Mouse (Mus musculus): ENCODE measurements at regions not wholly inside any gene's neighbourhood (a gene's known extent, or its start where the extent isn't known, plus 50 kb on each side); places are given as distances from the start of the nearest gene placed in this dataset.

DNA sequence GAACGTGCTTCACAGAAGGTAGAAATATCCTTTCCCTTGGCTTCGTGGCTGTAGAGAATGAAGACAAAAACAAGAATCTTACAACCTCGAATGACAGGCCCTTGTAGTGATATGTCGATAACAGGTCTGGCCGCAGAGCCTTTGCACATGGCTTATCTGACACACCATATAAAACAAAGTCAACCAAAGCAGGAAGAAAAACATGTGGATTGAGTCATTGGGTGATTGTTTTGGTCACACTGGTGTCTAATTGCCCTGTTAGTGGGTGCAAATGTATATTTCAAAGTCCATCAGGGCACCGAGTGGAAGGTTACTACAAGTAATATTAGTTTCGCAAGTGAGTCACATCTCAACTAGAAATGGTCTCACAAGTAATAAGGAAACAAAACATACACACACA, 569.9 kb upstream of the Itga1 start:
- DNase-seq: no peak

GRCm38 (mm10) chr13:115669516-115669915, 567.8 kb upstream of the Itga1 start:
- DNase-seq: no peak

DNA sequence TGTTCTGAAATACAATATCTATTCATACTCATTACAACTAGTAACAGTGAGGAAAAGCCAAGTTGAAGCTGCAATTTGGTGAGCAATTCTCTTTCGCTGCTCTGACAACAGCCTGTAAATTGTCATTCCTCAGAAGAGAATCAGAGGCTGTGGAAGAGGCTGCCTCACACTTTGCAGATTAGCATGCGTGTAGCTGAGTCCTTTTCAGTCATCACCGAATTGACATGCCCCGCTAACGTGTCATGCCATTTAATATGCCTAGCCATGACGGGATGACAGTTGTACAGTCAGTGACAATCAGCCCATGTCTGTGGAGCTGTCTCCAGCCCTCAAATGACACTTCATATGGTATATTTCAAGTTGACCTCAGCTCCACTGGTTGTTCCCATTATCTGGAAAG, 553.4 kb upstream of the Itga1 start:
- no peak for DNase-seq

- DNase-seq: no peak
Observed at GRCm38 (mm10) chr13:115652935-115653334, 551.2 kb upstream of the Itga1 start.

GRCm38 (mm10) chr13:115652352-115652751, 550.6 kb upstream of the Itga1 start:
- DNase-seq: no peak

DNA sequence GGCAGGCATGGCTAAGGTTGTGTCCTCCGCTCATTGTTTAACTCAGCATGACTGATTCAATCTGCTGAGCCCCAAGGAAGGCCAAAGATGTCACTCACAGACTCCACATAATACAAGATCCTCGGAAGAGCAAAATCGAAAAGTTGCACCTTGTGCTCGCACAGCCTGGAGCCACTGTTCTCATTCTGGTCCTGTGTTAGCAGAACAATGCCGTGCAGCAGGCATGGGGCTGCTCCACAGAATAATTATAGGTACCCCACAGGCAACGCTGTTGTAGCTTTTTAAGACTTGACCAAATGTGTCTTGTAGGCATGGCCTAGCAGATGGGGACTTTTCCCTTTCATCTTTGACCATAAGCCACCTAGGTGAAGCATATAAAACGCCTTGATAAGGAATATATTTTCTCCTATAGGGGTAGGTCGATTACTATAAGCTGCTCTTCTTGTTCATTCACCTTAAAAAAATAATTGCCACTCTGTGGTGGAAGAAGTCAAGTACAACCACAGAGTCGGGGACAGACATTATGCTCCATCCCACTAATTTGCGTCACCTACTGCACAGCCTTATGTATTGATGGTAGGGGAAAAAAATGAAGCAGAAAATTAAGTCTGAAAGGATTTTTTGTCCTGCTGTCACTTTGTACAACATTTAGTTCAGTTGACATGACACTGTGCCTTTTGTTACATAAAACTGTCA, 529.8 kb upstream of the Itga1 start:
- no peak for DNase-seq

DNA sequence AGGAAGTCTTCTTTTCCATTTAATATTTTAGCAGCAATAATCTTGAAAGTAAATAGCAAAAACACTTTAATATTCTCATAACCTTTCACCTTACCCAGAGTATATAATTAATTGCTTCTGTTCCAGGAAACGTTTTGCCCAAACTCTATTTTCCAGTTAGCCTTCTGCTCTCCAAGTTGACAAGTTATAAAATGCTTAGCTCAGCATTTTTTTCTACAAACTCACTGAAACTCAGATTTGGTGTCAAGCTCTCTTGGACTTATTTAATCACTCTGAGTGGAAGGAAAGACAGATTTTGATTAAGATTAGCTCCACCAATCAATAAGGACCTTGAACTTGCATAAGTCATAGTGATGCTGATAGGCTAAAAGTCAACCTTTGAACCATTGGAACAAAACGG, 528.8 kb upstream of the Itga1 start:
- DNase-seq: no peak

GRCm38 (mm10) chr13:115613174-115613573, 511.4 kb upstream of the Itga1 start:
- no peak for DNase-seq

DNA sequence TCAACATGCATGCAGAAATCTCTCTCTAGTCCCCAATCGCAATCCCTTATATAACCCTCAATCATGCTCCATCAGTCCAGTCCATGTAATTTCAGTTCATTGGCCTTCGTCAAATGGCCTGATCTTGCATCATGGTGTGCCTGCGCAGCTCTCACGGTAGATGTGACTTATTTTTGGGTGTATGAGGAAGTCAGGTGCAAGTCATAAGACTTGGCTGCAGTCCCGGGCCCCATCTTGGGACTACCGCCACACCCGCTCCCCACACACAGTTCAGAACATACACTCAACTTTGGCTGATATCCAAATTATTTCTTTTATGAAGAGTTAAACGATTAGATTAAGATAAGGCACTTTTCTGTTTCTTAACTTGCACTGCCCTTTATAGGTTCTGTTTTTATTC, 504.7 kb upstream of the Itga1 start:
- no peak for DNase-seq

GRCm38 (mm10) chr13:115595126-115595671, 493.4 kb upstream of the Itga1 start:
- no peak for DNase-seq

DNA sequence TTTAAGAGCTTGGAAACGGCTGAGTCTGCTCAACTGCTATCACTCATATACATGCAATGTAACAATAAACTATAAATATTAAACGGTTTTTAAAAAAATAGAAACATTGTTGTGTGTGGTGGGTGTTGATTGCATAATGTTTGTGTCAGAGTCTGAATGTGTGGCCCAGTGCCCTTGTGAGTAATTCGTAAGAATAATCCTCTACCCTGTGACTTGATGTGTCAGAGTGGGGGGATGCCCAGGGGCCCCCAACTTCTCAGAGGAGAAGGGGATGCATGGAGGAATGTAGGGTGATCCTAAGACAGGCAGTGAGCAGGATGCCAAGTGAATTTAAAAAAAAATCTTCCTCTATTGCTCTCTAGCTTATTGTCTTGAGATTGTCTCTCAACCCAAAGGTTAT, 474.2 kb upstream of the Itga1 start:
- DNase-seq: no peak

- no peak for DNase-seq
Observed at GRCm38 (mm10) chr13:115575052-115575891, 473.5 kb upstream of the Itga1 start.

DNA sequence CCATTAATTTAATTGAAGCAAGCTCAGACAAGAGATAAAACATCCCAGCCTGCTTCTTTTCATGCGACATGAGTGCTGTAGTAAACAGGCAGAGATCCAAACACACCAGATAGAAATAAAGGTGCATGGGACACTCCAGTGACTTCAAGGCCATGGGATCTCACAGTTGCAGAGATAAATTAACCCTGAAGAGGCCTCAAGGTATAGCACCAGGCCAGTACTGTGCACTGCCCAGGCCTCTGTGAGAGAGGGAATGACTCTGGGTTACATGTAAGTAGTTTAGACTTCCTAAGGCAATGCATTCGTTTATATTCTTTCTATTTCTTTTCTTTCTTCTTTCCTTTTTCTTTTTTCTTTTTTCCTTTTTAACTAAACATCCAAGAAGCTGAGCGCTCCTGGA, 439.4 kb upstream of the Itga1 start:
- DNase-seq: no peak

DNA sequence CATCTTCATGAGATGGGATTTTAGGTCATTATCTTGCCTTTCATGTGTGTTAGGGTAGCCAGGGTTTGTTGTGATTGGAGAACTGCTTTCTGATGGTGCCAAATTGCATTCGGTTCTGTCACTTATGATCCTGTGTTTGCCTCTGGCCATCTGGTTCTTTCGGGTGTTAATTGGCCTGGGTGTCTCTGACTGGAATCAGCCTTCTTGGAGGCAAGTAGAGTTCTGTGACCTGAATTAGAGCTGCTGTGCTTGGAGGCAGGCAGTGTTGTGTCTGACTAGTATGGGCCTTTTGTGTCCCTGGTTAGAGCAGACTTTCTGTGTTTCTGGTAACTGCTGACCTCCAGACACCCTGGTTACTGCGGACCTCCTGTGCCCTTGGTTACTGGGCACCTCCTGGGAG, 434.1 kb upstream of the Itga1 start:
- DNase-seq: no peak

DNA sequence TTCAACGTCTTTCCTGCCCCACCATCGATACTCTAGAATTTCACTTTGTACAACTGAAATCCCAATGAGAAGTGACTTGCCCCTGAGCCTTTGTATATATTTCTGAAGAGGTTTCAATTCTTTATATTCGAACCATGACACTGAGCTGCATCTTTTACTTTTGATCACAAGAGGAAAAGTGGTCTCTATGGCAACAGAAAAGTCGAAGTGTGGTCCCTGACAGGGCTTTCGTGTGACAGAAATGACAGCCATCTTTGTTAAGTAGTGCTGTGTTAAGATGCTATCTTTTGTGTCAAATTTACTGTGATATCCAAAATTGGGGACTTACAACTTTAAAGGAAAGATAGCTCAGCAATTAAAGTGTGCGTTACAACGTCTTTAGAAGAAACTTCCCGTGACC, 412.1 kb upstream of the Itga1 start:
- DNase-seq: no peak

DNA sequence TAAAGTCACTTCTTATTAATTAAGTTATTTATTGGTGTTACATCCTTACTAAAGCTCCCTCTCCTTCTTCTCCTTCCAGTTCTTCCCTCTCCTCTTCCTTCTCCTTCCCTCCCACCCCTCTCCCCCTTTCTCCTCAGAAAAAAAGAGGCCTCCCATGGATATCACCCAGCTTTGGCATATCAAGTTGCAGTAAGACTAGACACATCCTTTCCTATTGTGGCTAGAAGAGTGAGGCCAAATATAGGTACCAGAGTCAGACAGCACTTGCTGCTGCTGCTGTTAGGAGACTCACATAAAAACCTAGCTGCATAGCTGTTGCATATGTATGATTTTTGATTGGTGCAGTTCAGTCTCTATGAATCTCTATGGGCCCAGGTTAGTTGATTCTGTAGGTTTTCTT, 410.4 kb upstream of the Itga1 start:
- DNase-seq: no peak

- no peak for DNase-seq
Observed at GRCm38 (mm10) chr13:115508646-115509045, 406.9 kb upstream of the Itga1 start.

DNA sequence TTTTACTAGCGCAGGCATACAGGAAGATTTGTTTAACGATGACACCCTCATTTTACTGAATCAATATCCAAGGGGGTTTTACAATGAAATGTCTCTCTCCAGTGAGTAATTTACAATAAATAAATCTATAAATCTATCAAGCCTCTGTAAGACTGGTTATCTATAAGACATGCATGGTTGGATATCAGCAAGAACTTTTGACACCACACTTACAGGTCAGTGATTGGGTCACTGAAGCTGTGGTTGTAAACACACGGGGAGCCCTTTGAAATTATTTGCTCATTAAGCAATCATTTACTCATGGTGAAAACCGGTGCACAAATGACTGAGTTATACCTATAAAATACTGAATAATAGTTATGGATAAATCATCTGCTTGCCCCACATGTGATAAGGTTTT, 392.6 kb upstream of the Itga1 start:
- no peak for DNase-seq

DNA sequence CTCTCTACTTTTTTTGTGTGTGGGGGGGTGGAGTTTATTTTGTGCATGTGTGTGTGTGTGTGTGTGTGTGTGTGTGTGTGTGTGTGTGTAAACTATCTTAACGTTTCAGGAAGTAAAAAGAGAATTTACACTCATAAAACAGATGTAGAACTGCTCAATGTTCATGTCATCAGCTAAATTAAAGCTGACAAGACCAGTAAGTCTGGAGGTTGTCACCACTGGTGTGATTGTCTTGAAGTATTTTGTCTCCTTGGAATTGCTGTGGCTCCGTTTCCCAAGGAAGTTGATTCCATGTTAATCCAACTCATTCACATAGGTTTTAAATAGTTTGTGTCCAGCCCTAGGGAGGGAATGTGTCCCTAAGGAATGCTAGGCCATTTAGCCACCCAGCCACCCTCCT, 374.1 kb upstream of the Itga1 start:
- no peak for DNase-seq

- no peak for DNase-seq
Observed at GRCm38 (mm10) chr13:115465689-115466088, 363.9 kb upstream of the Itga1 start.

DNA sequence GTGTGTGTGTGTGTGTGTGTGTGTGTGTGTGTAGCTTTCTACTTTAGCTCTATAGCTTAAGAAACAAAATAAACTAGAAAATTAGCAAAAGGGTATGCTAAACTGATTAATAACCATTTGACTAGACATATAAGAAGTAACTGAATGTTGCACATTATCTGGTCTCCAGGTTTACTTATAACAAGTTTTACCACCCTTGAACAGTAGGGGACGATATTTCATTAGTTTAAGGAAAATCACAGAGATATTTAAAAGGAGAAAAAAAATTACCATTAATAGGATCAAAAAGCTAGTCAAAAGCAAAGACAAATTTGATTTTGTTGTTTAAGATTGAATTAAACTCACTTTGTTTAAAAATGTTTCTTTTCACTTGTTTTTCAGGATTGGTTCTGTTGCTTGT, 349.5 kb upstream of the Itga1 start:
- DNase-seq: no peak

DNA sequence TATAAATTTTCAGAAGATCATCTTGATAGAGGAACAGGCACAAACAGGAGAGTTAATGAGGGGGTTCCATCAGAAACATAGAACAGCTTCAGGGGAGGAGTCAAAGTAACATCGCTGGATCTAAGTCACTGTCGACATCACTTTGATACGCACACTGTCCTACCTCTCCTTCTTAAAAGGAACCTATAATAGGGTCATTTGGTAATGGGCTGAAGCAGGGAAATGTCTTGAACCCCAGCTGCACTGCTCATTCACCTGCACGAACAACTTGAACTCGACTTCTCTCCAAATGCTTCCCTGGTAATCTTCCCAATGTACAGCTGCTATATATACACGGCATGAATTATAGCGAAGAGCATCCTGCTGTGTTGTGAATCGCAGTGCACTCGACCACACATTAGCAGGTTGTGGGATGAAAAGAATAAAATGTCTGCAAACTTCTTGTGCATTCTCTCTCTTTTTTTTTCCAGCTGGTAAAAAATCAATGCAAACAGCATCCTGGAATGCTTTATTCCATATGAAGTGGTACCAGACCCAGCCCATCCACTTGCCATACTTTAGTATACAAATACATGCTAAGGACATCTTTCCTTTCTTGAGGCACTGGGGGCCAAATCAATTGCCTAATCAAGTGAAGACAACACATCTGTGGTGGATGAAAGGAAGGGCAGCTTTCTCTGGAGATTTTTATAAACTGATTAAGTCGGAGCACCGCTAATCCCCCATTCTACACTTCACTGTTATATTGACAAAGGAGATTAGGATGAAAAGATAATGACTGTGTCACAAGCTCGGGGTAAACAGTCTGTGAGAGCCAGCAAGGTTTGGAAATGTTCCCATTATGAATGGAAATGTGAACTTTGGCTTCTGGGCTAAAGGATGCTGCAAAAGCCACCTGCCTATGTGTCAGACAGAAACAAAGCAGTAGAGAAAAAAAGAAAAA, 325.6 kb upstream of the Itga1 start:
- no peak for DNase-seq

Measured in cerebellum, adult 8-10 months (tissue).